Mouse (Mus musculus): ENCODE measurements around the gene Gstm1. TPM values are rescaled to one million over a fixed set of nuclear protein-coding genes. Genes with fewer than 3 reads are reported as not detected.
"Not testable (repeated sequence)": the region's sequence is repeated elsewhere in the genome, so short reads cannot be mapped to it uniquely, and the experiment has no call there.

The Gstm1 gene
- polyA plus RNA-seq, 1 experiment from 2014 or later: 113 TPM

DNA sequence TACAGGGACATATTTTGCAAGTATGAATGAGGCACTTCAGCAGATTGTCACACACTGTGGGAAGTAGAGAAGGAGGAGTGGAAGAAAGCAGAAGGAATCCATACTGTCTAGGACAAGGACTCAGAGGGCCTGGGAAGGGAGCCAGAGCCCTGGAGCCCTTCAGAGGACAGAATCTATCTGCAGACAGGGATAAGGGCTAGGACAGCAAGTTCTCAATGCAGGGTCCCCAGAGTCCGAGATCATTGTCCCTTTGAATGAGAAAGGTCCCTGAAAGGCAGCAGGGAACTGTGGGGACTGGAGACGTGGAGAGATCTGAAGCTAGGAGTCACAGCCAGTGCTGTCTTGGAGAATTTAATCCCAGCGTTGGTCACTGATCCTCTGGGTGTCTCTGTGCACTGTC lies 1.5 kb upstream of the Gstm1 start:
- H3K4me1 ChIP-seq (ENCODE audit: control insufficient read depth, insufficient read depth, low read length): peaks cover 21% of the 10 kb centered on the region
- not testable (repeated sequence) for H3K27ac ChIP-seq (ENCODE audit: low read length); H3K9me3 ChIP-seq (replicated peaks; ENCODE audit: control insufficient read depth, low read length); H3K27me3 ChIP-seq (ENCODE audit: control insufficient read depth, insufficient read depth, low read length); H3K9ac ChIP-seq (ENCODE audit: low read length); ATAC-seq (replicated peaks; ENCODE audit: extremely low read depth, insufficient read depth, low FRiP score); H3K4me2 ChIP-seq (ENCODE audit: low read depth, low read length); H3K4me3 ChIP-seq (ENCODE audit: low read length); H3K36me3 ChIP-seq (ENCODE audit: control insufficient read depth, insufficient read depth)
- 52% methylated on average over 3 of the region's 3 CpGs for WGBS

DNA sequence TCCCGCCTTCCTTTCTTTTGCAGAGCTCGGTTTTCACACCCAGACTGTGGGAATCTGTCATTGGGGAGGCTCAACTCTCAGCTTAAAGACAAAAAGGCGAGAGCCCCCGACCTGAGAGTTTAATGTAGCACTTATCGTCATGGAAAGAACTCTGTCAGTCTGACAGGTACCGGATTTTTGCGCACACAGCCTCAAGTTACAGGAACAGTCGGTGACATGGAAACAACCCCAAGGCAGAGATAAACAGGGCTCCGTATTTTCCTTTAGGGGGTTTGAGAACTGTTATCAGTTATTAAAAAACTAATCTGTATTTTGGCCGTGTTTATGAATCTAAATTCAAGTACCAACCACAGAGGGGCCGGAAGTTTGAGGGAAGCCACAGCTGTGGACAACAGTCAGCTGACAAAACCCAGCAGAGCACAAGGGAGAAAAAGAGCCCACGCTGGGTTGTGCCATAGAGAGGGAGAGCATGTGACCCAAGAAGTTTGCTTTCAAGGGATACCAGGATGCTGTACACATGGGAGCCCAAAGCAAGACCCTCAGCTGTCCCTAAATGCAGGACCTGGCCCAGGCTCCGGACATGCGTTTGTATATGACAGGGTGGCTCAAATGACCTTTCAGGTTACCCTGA lies 532 bp upstream of the Gstm1 start:
- Histone ChIP-seq H3K27ac (ENCODE audit: low read length) (peak overlapping the region; percentile 92), H3K9me3 (replicated peaks; ENCODE audit: control insufficient read depth, low read length) (no peaks in the 10 kb centered on the region), H3K36me3 (ENCODE audit: control insufficient read depth, insufficient read depth) (no peaks in the 10 kb centered on the region), H3K9ac (ENCODE audit: low read length) (peak overlapping the region; percentile 73), H3K27me3 (ENCODE audit: control insufficient read depth, insufficient read depth, low read length) (peaks cover 3% of the 10 kb centered on the region), H3K4me2 (ENCODE audit: low read depth, low read length) (peak overlapping the region; percentile 77), H3K4me3 (ENCODE audit: low read length) (peak overlapping the region; percentile 58), H3K4me1 (ENCODE audit: control insufficient read depth, insufficient read depth, low read length) (peaks cover 26% of the 10 kb centered on the region)
- WGBS: 16% methylated on average over 14 of the region's 14 CpGs
- ATAC-seq (replicated peaks; ENCODE audit: extremely low read depth, insufficient read depth, low FRiP score): no peak

DNA sequence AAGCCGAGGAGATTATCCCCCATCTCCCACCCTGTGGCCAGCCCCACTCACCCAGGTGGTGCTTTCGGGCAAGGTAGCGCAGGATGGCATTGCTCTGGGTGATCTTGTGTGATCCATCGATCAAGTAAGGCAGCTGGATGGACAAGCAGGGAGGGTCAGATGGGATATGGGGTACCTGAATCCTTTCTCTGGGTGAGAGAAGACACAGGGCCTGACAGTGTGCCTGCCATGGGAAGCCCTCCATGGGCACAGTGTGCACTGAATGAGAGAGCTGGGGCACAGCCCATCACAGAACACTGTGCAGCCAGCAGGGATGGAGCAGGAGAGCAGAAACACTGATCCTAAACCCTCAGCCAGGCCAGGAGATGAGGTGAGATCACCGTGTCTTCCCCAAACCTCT lies 1.3 kb downstream of the Gstm1 start:
- not testable (repeated sequence) for H3K4me3 ChIP-seq (ENCODE audit: low read length); H3K36me3 ChIP-seq (ENCODE audit: control insufficient read depth, insufficient read depth); ATAC-seq (replicated peaks; ENCODE audit: extremely low read depth, insufficient read depth, low FRiP score); H3K9ac ChIP-seq (ENCODE audit: low read length); H3K27ac ChIP-seq (ENCODE audit: low read length); H3K9me3 ChIP-seq (replicated peaks; ENCODE audit: control insufficient read depth, low read length); H3K27me3 ChIP-seq (ENCODE audit: control insufficient read depth, insufficient read depth, low read length); H3K4me2 ChIP-seq (ENCODE audit: low read depth, low read length)
- WGBS: 85% methylated on average over 5 of the region's 5 CpGs
- H3K4me1 ChIP-seq (ENCODE audit: control insufficient read depth, insufficient read depth, low read length): peaks cover 28% of the 10 kb centered on the region

- H3K4me3 ChIP-seq (ENCODE audit: low read length): no peak overlapping the region
- H3K9ac ChIP-seq (ENCODE audit: low read length): no peak overlapping the region
- no peaks in the 10 kb centered on the region for H3K9me3 ChIP-seq (replicated peaks; ENCODE audit: control insufficient read depth, low read length)
- no peak for ATAC-seq (replicated peaks; ENCODE audit: extremely low read depth, insufficient read depth, low FRiP score)
- H3K27ac ChIP-seq (ENCODE audit: low read length): no peak overlapping the region
- no peak overlapping the region for H3K4me2 ChIP-seq (ENCODE audit: low read depth, low read length)
- peaks cover 27% of the 10 kb centered on the region for H3K4me1 ChIP-seq (ENCODE audit: control insufficient read depth, insufficient read depth, low read length)
- no peaks in the 10 kb centered on the region for H3K36me3 ChIP-seq (ENCODE audit: control insufficient read depth, insufficient read depth)
- WGBS: 82% methylated on average over 2 of the region's 2 CpGs
- no peaks in the 10 kb centered on the region for H3K27me3 ChIP-seq (ENCODE audit: control insufficient read depth, insufficient read depth, low read length)
Observed at GRCm38 (mm10) chr3:108014974-108015346, 2.8 kb downstream of the Gstm1 start.

GRCm38 (mm10) chr3:108014098-108014973 lies 3.4 kb downstream of the Gstm1 start:
- H3K4me1 ChIP-seq (ENCODE audit: control insufficient read depth, insufficient read depth, low read length): peaks cover 27% of the 10 kb centered on the region
- ATAC-seq (replicated peaks; ENCODE audit: extremely low read depth, insufficient read depth, low FRiP score): no peak
- no peaks in the 10 kb centered on the region for H3K9me3 ChIP-seq (replicated peaks; ENCODE audit: control insufficient read depth, low read length)
- H3K36me3 ChIP-seq (ENCODE audit: control insufficient read depth, insufficient read depth): no peaks in the 10 kb centered on the region
- no peaks in the 10 kb centered on the region for H3K27me3 ChIP-seq (ENCODE audit: control insufficient read depth, insufficient read depth, low read length)
- no peak overlapping the region for H3K4me2 ChIP-seq (ENCODE audit: low read depth, low read length)
- no peak overlapping the region for H3K4me3 ChIP-seq (ENCODE audit: low read length)
- no peak overlapping the region for H3K27ac ChIP-seq (ENCODE audit: low read length)
- no peak overlapping the region for H3K9ac ChIP-seq (ENCODE audit: low read length)
- 84% methylated on average over 8 of the region's 8 CpGs for WGBS

DNA sequence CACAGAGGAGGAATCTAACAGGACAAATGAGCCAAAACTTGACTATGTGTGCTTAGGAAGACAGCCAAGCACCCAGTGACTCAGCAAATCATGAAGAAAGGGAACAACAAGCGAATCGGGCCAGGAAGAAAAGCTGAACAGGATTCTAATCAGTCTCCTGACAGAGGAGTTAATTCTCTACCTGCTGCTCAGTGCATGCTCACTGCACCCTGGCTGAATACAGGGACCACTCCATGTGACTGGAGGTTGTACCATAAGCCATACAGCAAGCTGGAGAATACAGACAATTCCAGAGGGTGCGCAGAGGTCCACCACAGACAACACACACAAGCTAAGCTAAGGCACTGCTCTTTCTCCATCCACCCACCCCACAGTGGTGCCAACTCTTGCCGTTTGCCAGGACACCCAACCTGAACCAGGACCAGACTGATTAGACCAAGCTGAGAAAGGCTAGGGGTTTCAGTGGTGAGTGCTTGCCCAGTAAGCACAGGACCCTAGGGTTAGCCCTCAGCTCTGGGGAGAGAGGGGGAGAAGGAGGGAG lies 4.4 kb downstream of the Gstm1 start:
- no peaks in the 10 kb centered on the region for H3K9me3 ChIP-seq (replicated peaks; ENCODE audit: control insufficient read depth, low read length)
- no peak overlapping the region for H3K4me2 ChIP-seq (ENCODE audit: low read depth, low read length)
- H3K9ac ChIP-seq (ENCODE audit: low read length): no peak overlapping the region
- no peak overlapping the region for H3K4me3 ChIP-seq (ENCODE audit: low read length)
- 73% methylated on average over 4 of the region's 4 CpGs for WGBS
- ATAC-seq (replicated peaks; ENCODE audit: extremely low read depth, insufficient read depth, low FRiP score): no peak
- H3K36me3 ChIP-seq (ENCODE audit: control insufficient read depth, insufficient read depth): no peaks in the 10 kb centered on the region
- H3K4me1 ChIP-seq (ENCODE audit: control insufficient read depth, insufficient read depth, low read length): peaks cover 21% of the 10 kb centered on the region
- H3K27me3 ChIP-seq (ENCODE audit: control insufficient read depth, insufficient read depth, low read length): no peaks in the 10 kb centered on the region
- 0 out of 2 replicates have a peak overlapping the region, but pooled peaks have one; percentile 20 for H3K27ac ChIP-seq (ENCODE audit: low read length)

DNA sequence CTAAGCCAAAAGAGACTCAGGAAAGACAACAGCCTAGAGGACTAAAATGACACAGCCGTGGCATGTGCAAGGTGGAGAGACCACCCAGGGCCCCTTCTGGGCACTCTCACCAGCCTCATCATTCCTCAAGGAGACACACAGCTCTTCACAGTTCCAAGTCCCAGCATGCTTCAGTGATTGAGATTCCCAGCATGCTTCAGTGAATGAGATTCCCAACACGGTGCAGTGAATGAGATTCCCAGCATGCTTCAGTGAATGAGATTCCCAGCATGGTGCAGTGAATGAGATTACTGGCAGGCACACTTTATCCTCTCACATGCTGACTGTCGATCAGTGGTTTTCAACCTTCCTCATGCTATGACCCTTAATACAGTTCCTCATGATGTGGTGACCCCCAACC lies 6.2 kb downstream of the Gstm1 start:
- H3K27ac ChIP-seq (ENCODE audit: low read length): no peak overlapping the region
- 50% methylated on average over 3 of the region's 3 CpGs for WGBS
- no peak overlapping the region for H3K9ac ChIP-seq (ENCODE audit: low read length)
- H3K4me1 ChIP-seq (ENCODE audit: control insufficient read depth, insufficient read depth, low read length): peaks cover 13% of the 10 kb centered on the region
- no peak overlapping the region for H3K4me2 ChIP-seq (ENCODE audit: low read depth, low read length)
- no peak overlapping the region for H3K4me3 ChIP-seq (ENCODE audit: low read length)
- no peak for ATAC-seq (replicated peaks; ENCODE audit: extremely low read depth, insufficient read depth, low FRiP score)
- H3K9me3 ChIP-seq (replicated peaks; ENCODE audit: control insufficient read depth, low read length): no peaks in the 10 kb centered on the region
- no peaks in the 10 kb centered on the region for H3K27me3 ChIP-seq (ENCODE audit: control insufficient read depth, insufficient read depth, low read length)
- no peaks in the 10 kb centered on the region for H3K36me3 ChIP-seq (ENCODE audit: control insufficient read depth, insufficient read depth)

GRCm38 (mm10) chr3:108010286-108010685 lies 7.5 kb downstream of the Gstm1 start:
- no peaks in the 10 kb centered on the region for H3K36me3 ChIP-seq (ENCODE audit: control insufficient read depth, insufficient read depth)
- WGBS: 47% methylated on average over 2 of the region's 2 CpGs
- no peaks in the 10 kb centered on the region for H3K9me3 ChIP-seq (replicated peaks; ENCODE audit: control insufficient read depth, low read length)
- peak; percentile 68 for ATAC-seq (replicated peaks; ENCODE audit: extremely low read depth, insufficient read depth, low FRiP score)
- no peaks in the 10 kb centered on the region for H3K27me3 ChIP-seq (ENCODE audit: control insufficient read depth, insufficient read depth, low read length)
- peaks cover 13% of the 10 kb centered on the region for H3K4me1 ChIP-seq (ENCODE audit: control insufficient read depth, insufficient read depth, low read length)
- H3K9ac ChIP-seq (ENCODE audit: low read length): no peak overlapping the region
- H3K27ac ChIP-seq (ENCODE audit: low read length): no peak overlapping the region
- no peak overlapping the region for H3K4me3 ChIP-seq (ENCODE audit: low read length)
- H3K4me2 ChIP-seq (ENCODE audit: low read depth, low read length): no peak overlapping the region

DNA sequence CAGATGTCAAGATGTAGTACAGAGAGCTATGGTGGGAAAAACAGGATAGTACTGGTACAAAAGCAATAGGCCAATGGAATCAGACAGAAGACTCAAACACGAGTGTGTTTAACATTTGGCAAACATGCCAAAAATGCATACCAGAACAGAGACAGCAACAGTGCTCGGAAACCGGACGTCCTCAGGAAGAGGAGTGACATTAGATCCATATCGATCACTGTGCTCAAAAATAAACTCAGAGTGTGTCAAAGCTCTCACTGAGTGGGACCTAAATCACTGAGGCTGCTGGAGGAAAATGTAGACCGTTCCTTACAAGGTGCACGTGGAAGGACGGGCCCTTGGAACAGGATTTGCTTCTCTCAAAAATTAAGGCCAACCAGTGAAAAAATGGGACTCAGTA lies 15.8 kb downstream of the Gstm1 start:
- H3K27me3 ChIP-seq (ENCODE audit: control insufficient read depth, insufficient read depth, low read length): no peaks in the 10 kb centered on the region
- H3K4me2 ChIP-seq (ENCODE audit: low read depth, low read length): no peak overlapping the region
- H3K4me3 ChIP-seq (ENCODE audit: low read length): no peak overlapping the region
- no peaks in the 10 kb centered on the region for H3K36me3 ChIP-seq (ENCODE audit: control insufficient read depth, insufficient read depth)
- H3K9me3 ChIP-seq (replicated peaks; ENCODE audit: control insufficient read depth, low read length): no peaks in the 10 kb centered on the region
- no peaks in the 10 kb centered on the region for H3K4me1 ChIP-seq (ENCODE audit: control insufficient read depth, insufficient read depth, low read length)
- ATAC-seq (replicated peaks; ENCODE audit: extremely low read depth, insufficient read depth, low FRiP score): no peak
- H3K27ac ChIP-seq (ENCODE audit: low read length): no peak overlapping the region; the same call in 1 of the 2 replicates
- no peak overlapping the region for H3K9ac ChIP-seq (ENCODE audit: low read length)
- 63% methylated on average over 8 of the region's 8 CpGs for WGBS
